Mouse (Mus musculus): ENCODE results near the gene Grn.

- TF ChIP-seq USF1 (IDR thresholded peaks at IDR 0.05; ENCODE audit: low read depth) (no peak), MAX (IDR thresholded peaks at IDR 0.05; ENCODE audit: low read depth) (peak; percentile 7), POLR2A (IDR thresholded peaks at IDR 0.05; ENCODE audit: insufficient read length, low read depth) (no peak), TCF3 (IDR thresholded peaks at IDR 0.05; ENCODE audit: insufficient read length, low read depth) (no peak)
These were observed 22.3 kb upstream of the Grn start, which contains the start of gene Slc25a39 for GRCm38 (mm10) chr11:102407834-102408215.
